20 mouse cellular contexts compared by ENCODE assay signal in genomic region chr7:134175201-134175600, GRCm38 (mm10).
"Had no signal": no experiment of that assay in that cellular context is flagged by ENCODE, and none has a peak within 500 bp of the region (broad histone marks: within the 10 kb centered on the region; RNA-seq: fewer than 3 reads in every experiment).

No protein-coding gene starts in this region.

- H3K4me3 ChIP-seq: layer of hippocampus, adult 2 months; liver, embryonic 15.5 days; megakaryocyte, embryonic 14.5 days; midbrain, embryonic 10.5 days; neural tube, embryonic 12.5 days; neural tube, embryonic 15.5 days had no signal

- H3K36me3 ChIP-seq: liver, embryonic 15.5 days; midbrain, embryonic 10.5 days; neural tube, embryonic 12.5 days; neural tube, embryonic 15.5 days had no signal

- ATAC-seq: intestine, embryonic 16.5 days had no signal

- H3K4me2 ChIP-seq: liver, embryonic 11.5 days; liver, embryonic 15.5 days; neural tube, embryonic 12.5 days; neural tube, embryonic 15.5 days had no signal

- H3K9me3 ChIP-seq: liver, embryonic 15.5 days; midbrain, embryonic 10.5 days; neural tube, embryonic 12.5 days; neural tube, embryonic 15.5 days had no signal

- H3K9ac ChIP-seq: liver, embryonic 15.5 days; neural tube, embryonic 12.5 days; neural tube, embryonic 15.5 days had no signal

- H3K27ac ChIP-seq: kidney, postnatal 0 days; layer of hippocampus, adult 2 months; liver, embryonic 15.5 days; midbrain, embryonic 10.5 days; neural tube, embryonic 12.5 days; neural tube, embryonic 15.5 days; stomach, postnatal 0 days had no signal

- H3K4me1 ChIP-seq: liver, embryonic 15.5 days; megakaryocyte, embryonic 14.5 days; midbrain, embryonic 10.5 days; neural tube, embryonic 12.5 days; neural tube, embryonic 15.5 days had no signal

- H3K27me3 ChIP-seq: liver, embryonic 15.5 days; megakaryocyte, embryonic 14.5 days; neural tube, embryonic 12.5 days; neural tube, embryonic 15.5 days had no signal

- DNase-seq: kidney, adult 2 months; kidney, postnatal 25 days; layer of hippocampus, adult 9-11 months; lung, adult 18-20 months; midbrain, embryonic 14.5 days; right cerebral cortex, adult 18-20 months; right cerebral cortex, postnatal 14 days; right cerebral cortex, postnatal 4 days; thymus, adult 2 months; thymus, postnatal 14 days had no signal
